Mouse (Mus musculus) embryo, embryonic 11.5 days (tissue): Measurements from ENCODE around the gene Zfp36l1.
"Not testable (repeated sequence)": the region's sequence is repeated elsewhere in the genome, so short reads cannot be mapped to it uniquely, and the experiment has no call there.

Source experiments
- DNase-seq: peaks from one replicate; pipeline ENCODE4 v3.0.0-alpha.2; 2012; ENCODE audit warnings: low read depth, low spot score

Gene Zfp36l1

GRCm38 (mm10) chr12:80110546-80110870, 2.3 kb downstream of the Zfp36l1 start:
- DNase-seq = no peak

GRCm38 (mm10) chr12:80109753-80110545, 2.9 kb downstream of the Zfp36l1 start:
- no peak for DNase-seq

- DNase-seq = not testable (repeated sequence)
These were observed 3.7 kb downstream of the Zfp36l1 start for GRCm38 (mm10) chr12:80108896-80109668.

GRCm38 (mm10) chr12:80106896-80107667, 5.7 kb downstream of the Zfp36l1 start:
- DNase-seq = no peak

- DNase-seq = no peak
These were observed 6.5 kb downstream of the Zfp36l1 start for GRCm38 (mm10) chr12:80106138-80106895.

GRCm38 (mm10) chr12:80103521-80103973, 9.3 kb downstream of the Zfp36l1 start:
- DNase-seq = no peak

GRCm38 (mm10) chr12:80103089-80103488, 9.7 kb downstream of the Zfp36l1 start:
- no peak for DNase-seq

- no peak for DNase-seq
These were observed 14.0 kb downstream of the Zfp36l1 start for GRCm38 (mm10) chr12:80098825-80099224.

- DNase-seq = no peak
These were observed 16.1 kb downstream of the Zfp36l1 start for GRCm38 (mm10) chr12:80096734-80097133.

- DNase-seq = no peak
These were observed 20.0 kb downstream of the Zfp36l1 start for GRCm38 (mm10) chr12:80092787-80093186.

GRCm38 (mm10) chr12:80091080-80091479, 21.7 kb downstream of the Zfp36l1 start:
- DNase-seq = no peak

- DNase-seq = no peak
These were observed 22.3 kb downstream of the Zfp36l1 start for GRCm38 (mm10) chr12:80090529-80090928.

GRCm38 (mm10) chr12:80088143-80088542, 24.7 kb downstream of the Zfp36l1 start:
- no peak for DNase-seq

GRCm38 (mm10) chr12:80084446-80085112, 28.2 kb downstream of the Zfp36l1 start:
- DNase-seq = no peak

- DNase-seq = no peak
These were observed 28.9 kb downstream of the Zfp36l1 start for GRCm38 (mm10) chr12:80083937-80084336.

GRCm38 (mm10) chr12:80083133-80083821, 29.5 kb downstream of the Zfp36l1 start:
- no peak for DNase-seq

- no peak for DNase-seq
These were observed 30.1 kb downstream of the Zfp36l1 start for GRCm38 (mm10) chr12:80082730-80083129.

- DNase-seq = no peak
These were observed 31.4 kb downstream of the Zfp36l1 start for GRCm38 (mm10) chr12:80081440-80081839.

GRCm38 (mm10) chr12:80079937-80080336, 32.9 kb downstream of the Zfp36l1 start:
- no peak for DNase-seq

- no peak for DNase-seq
These were observed 38.5 kb downstream of the Zfp36l1 start for GRCm38 (mm10) chr12:80074331-80074730.
